Mouse (Mus musculus): Measurements from ENCODE around the gene Myo1c. TPM values are rescaled to one million over a fixed set of nuclear protein-coding genes. Genes with fewer than 3 reads are reported as not detected.

Gene Myo1c
- total and polyA plus RNA-seq, 2 experiments from 2014 or later, result 8.2 to 21.0 TPM

- Histone ChIP-seq H3K4me1 (ENCODE audit: insufficient read depth) (peaks cover 16% of the 10 kb centered on the region), H3K9me3 (ENCODE audit: low read length) (no peaks in the 10 kb centered on the region), H3K27ac (ENCODE audit: low read depth, low read length) (peak within 1 kb of the TSS; percentile 93), H3K4me3 (ENCODE audit: low read depth, low read length) (peak within 1 kb of the TSS; percentile 82), H3K27me3 (ENCODE audit: insufficient read depth, low read length) (no peaks in the 10 kb centered on the region), H3K9ac (peak within 1 kb of the TSS; percentile 69), H3K4me2 (ENCODE audit: low read depth) (peak within 1 kb of the TSS; percentile 69), H3K36me3 (ENCODE audit: insufficient read depth) (peaks cover 8% of the 10 kb centered on the region)
- ATAC-seq (peak; percentile 99), DNase-seq (peak; percentile 99)
- no peak for TF ChIP-seq CTCF (IDR thresholded peaks at IDR 0.05; ENCODE audit: low read depth)
- WGBS, result under 1% methylated on average over 54 of the region's 55 CpGs
Observed at GRCm38 (mm10) chr11:75678747-75679438, 28.6 kb downstream of the Myo1c start, which contains the start of gene Crk. Gene Crk (plus strand): TSS chr11:75679259.

- Histone ChIP-seq H3K4me3 (ENCODE audit: low read depth, low read length) (peak overlapping the region; percentile 82), H3K9me3 (ENCODE audit: low read length) (no peaks in the 10 kb centered on the region), H3K4me2 (ENCODE audit: low read depth) (peak overlapping the region; percentile 69), H3K27ac (ENCODE audit: low read depth, low read length) (peak overlapping the region; percentile 93), H3K4me1 (ENCODE audit: insufficient read depth) (peaks cover 16% of the 10 kb centered on the region), H3K27me3 (ENCODE audit: insufficient read depth, low read length) (no peaks in the 10 kb centered on the region), H3K9ac (peak overlapping the region; percentile 69), H3K36me3 (ENCODE audit: insufficient read depth) (peaks cover 8% of the 10 kb centered on the region)
- TF ChIP-seq CTCF (IDR thresholded peaks at IDR 0.05; ENCODE audit: low read depth), result peak; percentile 39
- DNase-seq (peak; percentile 45), ATAC-seq (peak; percentile 82)
- 1% methylated on average over 43 of the region's 43 CpGs for WGBS
Observed at GRCm38 (mm10) chr11:75679439-75680171, 29.3 kb downstream of the Myo1c start.

- no peak for DNase-seq
- Histone ChIP-seq H3K4me1 (ENCODE audit: insufficient read depth) (peaks cover 16% of the 10 kb centered on the region), H3K9ac (no peak overlapping the region), H3K27me3 (ENCODE audit: insufficient read depth, low read length) (no peaks in the 10 kb centered on the region), H3K27ac (ENCODE audit: low read depth, low read length) (no peak overlapping the region), H3K4me2 (ENCODE audit: low read depth) (no peak overlapping the region), H3K36me3 (ENCODE audit: insufficient read depth) (peaks cover 8% of the 10 kb centered on the region), H3K4me3 (ENCODE audit: low read depth, low read length) (no peak overlapping the region), H3K9me3 (ENCODE audit: low read length) (no peaks in the 10 kb centered on the region)
- no peak for ATAC-seq
- WGBS, result 93% methylated on average over 5 of the region's 5 CpGs
- 0 out of 2 replicates have a peak, but pooled peaks have one; percentile 8 for TF ChIP-seq CTCF (IDR thresholded peaks at IDR 0.05; ENCODE audit: low read depth)
Observed at GRCm38 (mm10) chr11:75684462-75684861, 34.2 kb downstream of the Myo1c start.

GRCm38 (mm10) chr11:75684956-75685355 lies 34.7 kb downstream of the Myo1c start:
- no peak for TF ChIP-seq CTCF (IDR thresholded peaks at IDR 0.05; ENCODE audit: low read depth)
- Histone ChIP-seq H3K4me3 (ENCODE audit: low read depth, low read length) (no peak overlapping the region), H3K9ac (no peak overlapping the region), H3K27ac (ENCODE audit: low read depth, low read length) (no peak overlapping the region), H3K9me3 (ENCODE audit: low read length) (no peaks in the 10 kb centered on the region), H3K36me3 (ENCODE audit: insufficient read depth) (peaks cover 8% of the 10 kb centered on the region), H3K4me1 (ENCODE audit: insufficient read depth) (peaks cover 16% of the 10 kb centered on the region), H3K27me3 (ENCODE audit: insufficient read depth, low read length) (no peaks in the 10 kb centered on the region), H3K4me2 (ENCODE audit: low read depth) (no peak overlapping the region)
- no peak for ATAC-seq
- 82% methylated on average over 2 of the region's 2 CpGs for WGBS
- DNase-seq, result no peak

DNA sequence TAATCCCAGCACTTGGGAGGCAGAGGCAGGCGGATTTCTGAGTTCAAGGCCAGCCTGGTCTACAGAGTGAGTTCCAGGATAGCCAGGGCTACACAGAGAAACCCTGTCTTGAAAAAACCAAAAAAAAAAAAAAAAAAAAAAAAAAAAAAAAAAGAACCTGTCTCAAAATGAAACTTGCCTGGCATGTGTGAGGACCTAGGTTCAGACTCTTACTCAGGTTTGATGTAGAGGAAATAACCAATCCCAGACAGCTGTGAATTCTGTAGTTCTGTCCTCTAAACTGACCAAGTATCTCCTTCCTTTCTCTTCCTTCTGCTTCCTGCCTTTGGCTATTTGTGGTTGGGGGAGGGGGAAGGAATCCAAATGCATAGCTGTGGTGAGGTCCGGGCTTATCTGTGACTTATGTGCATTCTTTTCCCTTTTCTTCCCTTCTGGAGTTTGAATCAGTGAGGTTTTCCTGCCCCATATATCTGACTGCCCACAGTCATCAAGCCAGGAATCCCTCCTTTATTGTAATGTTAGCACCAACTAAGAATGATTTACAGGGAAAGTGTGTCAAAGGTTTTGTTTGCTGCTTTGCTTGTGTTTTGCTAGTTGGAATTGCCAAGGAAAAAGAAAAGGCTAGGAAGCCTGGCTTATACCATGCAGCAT lies 37.2 kb downstream of the Myo1c start:
- no peak overlapping the region for H3K9ac ChIP-seq
- H3K9me3 ChIP-seq (ENCODE audit: low read length), result no peaks in the 10 kb centered on the region
- H3K4me1 ChIP-seq (ENCODE audit: insufficient read depth), result no peaks in the 10 kb centered on the region
- H3K4me2 ChIP-seq (ENCODE audit: low read depth), result no peak overlapping the region
- no peak for DNase-seq
- no peak overlapping the region for H3K4me3 ChIP-seq (ENCODE audit: low read depth, low read length)
- no peak for TF ChIP-seq CTCF (IDR thresholded peaks at IDR 0.05; ENCODE audit: low read depth)
- no peak overlapping the region for H3K27ac ChIP-seq (ENCODE audit: low read depth, low read length)
- 88% methylated on average over 2 of the region's 2 CpGs for WGBS
- ATAC-seq, result no peak
- no peaks in the 10 kb centered on the region for H3K27me3 ChIP-seq (ENCODE audit: insufficient read depth, low read length)
- H3K36me3 ChIP-seq (ENCODE audit: insufficient read depth), result peaks cover 14% of the 10 kb centered on the region

GRCm38 (mm10) chr11:75688132-75688531 lies 37.8 kb downstream of the Myo1c start:
- H3K4me3 ChIP-seq (ENCODE audit: low read depth, low read length), result no peak overlapping the region
- 87% methylated on average over 2 of the region's 2 CpGs for WGBS
- H3K36me3 ChIP-seq (ENCODE audit: insufficient read depth), result peaks cover 13% of the 10 kb centered on the region
- DNase-seq (no peak), ATAC-seq (no peak)
- TF ChIP-seq CTCF (IDR thresholded peaks at IDR 0.05; ENCODE audit: low read depth), result no peak
- no peak overlapping the region for H3K27ac ChIP-seq (ENCODE audit: low read depth, low read length)
- no peak overlapping the region for H3K9ac ChIP-seq
- no peaks in the 10 kb centered on the region for H3K9me3 ChIP-seq (ENCODE audit: low read length)
- H3K4me2 ChIP-seq (ENCODE audit: low read depth), result no peak overlapping the region
- H3K4me1 ChIP-seq (ENCODE audit: insufficient read depth), result no peaks in the 10 kb centered on the region
- no peaks in the 10 kb centered on the region for H3K27me3 ChIP-seq (ENCODE audit: insufficient read depth, low read length)

Data from forebrain, postnatal 0 days (tissue).